Mouse (Mus musculus) testis, adult 2 months (tissue): ENCODE data around the gene Tmed1.

Experiments used
- CTCF ChIP-seq: fragments of 200-500 bp; IDR thresholded peaks from 2 replicates; pipeline ENCODE4 v1.5.1; 2012; ENCODE audit warnings: low read depth, mild to moderate bottlenecking, inconsistent platforms, low read length, moderate library complexity; ENCODE audit not compliant: control insufficient read depth, insufficient read depth, insufficient replicate concordance
- POLR2A ChIP-seq: fragments of 200-500 bp; IDR thresholded peaks from 2 replicates; pipeline ENCODE4 v1.6.1; 2012; ENCODE audit warnings: low read depth, mild to moderate bottlenecking, inconsistent platforms, low read length, moderate library complexity; ENCODE audit not compliant: control insufficient read depth

DNA sequence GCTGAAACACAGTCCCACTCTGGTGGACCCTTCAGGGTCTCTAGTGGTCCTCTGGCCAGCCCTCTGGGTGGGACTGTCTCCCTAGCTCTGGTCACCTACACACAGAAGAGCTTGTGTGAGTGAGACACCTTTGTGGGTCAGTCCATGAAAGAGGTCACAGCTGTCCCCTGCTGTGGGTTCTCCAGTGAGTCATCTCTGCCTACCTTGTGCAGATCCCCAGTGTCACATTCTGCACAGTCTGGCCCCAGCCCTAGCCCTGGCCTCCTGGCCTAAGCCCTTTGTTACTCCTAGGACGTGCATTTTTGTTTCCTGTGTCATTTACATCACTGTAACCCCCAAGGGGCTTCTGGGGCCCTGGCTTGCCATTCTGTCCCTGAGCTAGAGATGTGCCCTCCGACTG lies 16.1 kb downstream of the Tmed1 start:
- TF ChIP-seq CTCF (no peak), POLR2A (no peak)
